Mouse (Mus musculus): ENCODE measurements around the gene Tnk1. TPM values are rescaled to one million over a fixed set of nuclear protein-coding genes. Genes with fewer than 3 reads are reported as not detected.

Gene Tnk1
- polyA plus RNA-seq, 1 experiment from 2014 or later: 5.0 TPM

- no peak overlapping the region for H3K27ac ChIP-seq
- H3K4me2 ChIP-seq: peak overlapping the region; percentile 89
- H3K4me3 ChIP-seq: peak overlapping the region; percentile 70
- no peaks in the 10 kb centered on the region for H3K27me3 ChIP-seq
- no peaks in the 10 kb centered on the region for H3K9me3 ChIP-seq
- 18% methylated on average over 9 of the region's 9 CpGs for WGBS
- H3K4me1 ChIP-seq: peaks cover 43% of the 10 kb centered on the region
- ATAC-seq (ENCODE audit: insufficient number of reproducible peaks, low FRiP score, low TSS enrichment, low read depth): no peak
- peaks cover 12% of the 10 kb centered on the region for H3K36me3 ChIP-seq
- peak overlapping the region; percentile 4; the same call in 1 of the 2 replicates for H3K9ac ChIP-seq
Observed at GRCm38 (mm10) chr11:69835326-69835965, 23.1 kb downstream of the Tnk1 start.

- WGBS: 9% methylated on average over 28 of the region's 48 CpGs
- Histone ChIP-seq H3K9ac (peak overlapping the region; percentile 50; the same call in 1 of the 2 replicates), H3K4me2 (peak overlapping the region; percentile 89), H3K4me1 (peaks cover 40% of the 10 kb centered on the region), H3K9me3 (no peaks in the 10 kb centered on the region), H3K27ac (peak overlapping the region; percentile 11; the same call in 1 of the 2 replicates), H3K27me3 (no peaks in the 10 kb centered on the region), H3K36me3 (peaks cover 16% of the 10 kb centered on the region), H3K4me3 (peak overlapping the region; percentile 45)
- ATAC-seq (ENCODE audit: insufficient number of reproducible peaks, low FRiP score, low TSS enrichment, low read depth): no peak
Observed at GRCm38 (mm10) chr11:69834001-69834549, 24.5 kb downstream of the Tnk1 start.

GRCm38 (mm10) chr11:69833554-69833953 is 25.0 kb downstream of the Tnk1 start:
- WGBS: 54% methylated on average over 8 of the region's 8 CpGs
- Histone ChIP-seq H3K36me3 (peaks cover 20% of the 10 kb centered on the region), H3K9me3 (no peaks in the 10 kb centered on the region), H3K4me2 (peak overlapping the region; percentile 89), H3K4me1 (peaks cover 37% of the 10 kb centered on the region), H3K9ac (peak overlapping the region; percentile 50; the same call in 1 of the 2 replicates), H3K4me3 (peak overlapping the region; percentile 45), H3K27me3 (no peaks in the 10 kb centered on the region), H3K27ac (no peak overlapping the region)
- ATAC-seq (ENCODE audit: insufficient number of reproducible peaks, low FRiP score, low TSS enrichment, low read depth): no peak

GRCm38 (mm10) chr11:69828832-69829231 is 29.7 kb downstream of the Tnk1 start:
- ATAC-seq (ENCODE audit: insufficient number of reproducible peaks, low FRiP score, low TSS enrichment, low read depth): no peak
- H3K9ac ChIP-seq: no peak overlapping the region
- H3K36me3 ChIP-seq: peaks cover 62% of the 10 kb centered on the region
- no peaks in the 10 kb centered on the region for H3K27me3 ChIP-seq
- H3K4me2 ChIP-seq: no peak overlapping the region
- WGBS: 70% methylated on average over 5 of the region's 5 CpGs
- H3K9me3 ChIP-seq: no peaks in the 10 kb centered on the region
- H3K4me3 ChIP-seq: no peak overlapping the region
- H3K4me1 ChIP-seq: peaks cover 4% of the 10 kb centered on the region
- H3K27ac ChIP-seq: no peak overlapping the region

- WGBS: 66% methylated on average over 2 of the region's 2 CpGs
- peaks cover 42% of the 10 kb centered on the region for H3K36me3 ChIP-seq
Observed at GRCm38 (mm10) chr11:69823456-69823855, 35.1 kb downstream of the Tnk1 start.

GRCm38 (mm10) chr11:69822080-69822479 is 36.5 kb downstream of the Tnk1 start, which contains the start of gene Spem1:
Gene Spem1, minus strand, starts transcription at chr11:69822180.
- H3K4me3 ChIP-seq: no peak within 1 kb of the TSS
- 81% methylated on average over 3 of the region's 3 CpGs for WGBS
- no peak within 1 kb of the TSS for H3K4me2 ChIP-seq
- H3K4me1 ChIP-seq: no peaks in the 10 kb centered on the region
- no peaks in the 10 kb centered on the region for H3K27me3 ChIP-seq
- H3K9me3 ChIP-seq: no peaks in the 10 kb centered on the region
- H3K36me3 ChIP-seq: peaks cover 28% of the 10 kb centered on the region
- no peak within 1 kb of the TSS for H3K27ac ChIP-seq
- no peak for ATAC-seq (ENCODE audit: insufficient number of reproducible peaks, low FRiP score, low TSS enrichment, low read depth)
- no peak within 1 kb of the TSS for H3K9ac ChIP-seq

More at GRCm38 (mm10) chr11:69823456-69823855, 35.1 kb downstream of the Tnk1 start:
- no peak overlapping the region for H3K9ac ChIP-seq
- ATAC-seq (ENCODE audit: insufficient number of reproducible peaks, low FRiP score, low TSS enrichment, low read depth): no peak
- H3K4me2 ChIP-seq: no peak overlapping the region
- H3K4me3 ChIP-seq: no peak overlapping the region
- H3K9me3 ChIP-seq: no peaks in the 10 kb centered on the region
- H3K27me3 ChIP-seq: no peaks in the 10 kb centered on the region
- no peak overlapping the region for H3K27ac ChIP-seq
- H3K4me1 ChIP-seq: no peaks in the 10 kb centered on the region

GRCm38 (mm10) chr11:69818871-69819270 is 39.7 kb downstream of the Tnk1 start:
- ATAC-seq (ENCODE audit: insufficient number of reproducible peaks, low FRiP score, low TSS enrichment, low read depth): no peak
- Histone ChIP-seq H3K9me3 (no peaks in the 10 kb centered on the region), H3K36me3 (0 out of 2 replicates have a peak, but pooled peaks cover under 1% of the 10 kb centered on the region), H3K9ac (no peak overlapping the region), H3K4me2 (no peak overlapping the region), H3K27ac (no peak overlapping the region), H3K4me3 (no peak overlapping the region), H3K27me3 (no peaks in the 10 kb centered on the region), H3K4me1 (no peaks in the 10 kb centered on the region)
- WGBS: 91% methylated on average over 8 of the region's 8 CpGs

GRCm38 (mm10) chr11:69818365-69818764 is 40.2 kb downstream of the Tnk1 start, which contains the start of gene Spem2:
Gene Spem2, minus strand, starts transcription at chr11:69818465.
- ATAC-seq (ENCODE audit: insufficient number of reproducible peaks, low FRiP score, low TSS enrichment, low read depth): no peak
- H3K4me3 ChIP-seq: no peak within 1 kb of the TSS
- H3K4me2 ChIP-seq: no peak within 1 kb of the TSS
- no peak within 1 kb of the TSS for H3K9ac ChIP-seq
- H3K9me3 ChIP-seq: no peaks in the 10 kb centered on the region
- H3K36me3 ChIP-seq: no peaks in the 10 kb centered on the region
- no peaks in the 10 kb centered on the region for H3K27me3 ChIP-seq
- no peaks in the 10 kb centered on the region for H3K4me1 ChIP-seq
- H3K27ac ChIP-seq: no peak within 1 kb of the TSS
- 68% methylated on average over 2 of the region's 2 CpGs for WGBS

GRCm38 (mm10) chr11:69816520-69816919 is 42.0 kb downstream of the Tnk1 start:
- H3K9me3 ChIP-seq: no peaks in the 10 kb centered on the region
- H3K4me3 ChIP-seq: no peak overlapping the region
- no peaks in the 10 kb centered on the region for H3K4me1 ChIP-seq
- 89% methylated on average over 12 of the region's 12 CpGs for WGBS
- H3K36me3 ChIP-seq: no peaks in the 10 kb centered on the region
- H3K4me2 ChIP-seq: no peak overlapping the region
- no peak overlapping the region for H3K27ac ChIP-seq
- H3K9ac ChIP-seq: no peak overlapping the region
- no peak for ATAC-seq (ENCODE audit: insufficient number of reproducible peaks, low FRiP score, low TSS enrichment, low read depth)
- no peaks in the 10 kb centered on the region for H3K27me3 ChIP-seq

GRCm38 (mm10) chr11:69815155-69815554 is 43.4 kb downstream of the Tnk1 start, which contains the start of gene Gm39566:
Gene Gm39566, minus strand, starts transcription at chr11:69815298.
- Histone ChIP-seq H3K27ac (no peak within 1 kb of the TSS), H3K27me3 (no peaks in the 10 kb centered on the region), H3K4me2 (no peak within 1 kb of the TSS), H3K36me3 (no peaks in the 10 kb centered on the region), H3K4me3 (no peak within 1 kb of the TSS), H3K9ac (no peak within 1 kb of the TSS), H3K9me3 (no peaks in the 10 kb centered on the region), H3K4me1 (no peaks in the 10 kb centered on the region)
- no peak for ATAC-seq (ENCODE audit: insufficient number of reproducible peaks, low FRiP score, low TSS enrichment, low read depth)
- WGBS: 62% methylated on average over 10 of the region's 10 CpGs

- no peak overlapping the region for H3K4me3 ChIP-seq
- H3K9me3 ChIP-seq: no peaks in the 10 kb centered on the region
- H3K27ac ChIP-seq: no peak overlapping the region
- no peak overlapping the region for H3K9ac ChIP-seq
- H3K4me1 ChIP-seq: no peaks in the 10 kb centered on the region; the same call in 1 of the 2 replicates
- no peaks in the 10 kb centered on the region for H3K36me3 ChIP-seq
- H3K27me3 ChIP-seq: peaks cover 17% of the 10 kb centered on the region
- H3K4me2 ChIP-seq: no peak overlapping the region
- no peak for ATAC-seq (ENCODE audit: insufficient number of reproducible peaks, low FRiP score, low TSS enrichment, low read depth)
Observed at GRCm38 (mm10) chr11:69810280-69810679, 48.2 kb downstream of the Tnk1 start.

GRCm38 (mm10) chr11:69807641-69808040 is 50.9 kb downstream of the Tnk1 start:
- H3K4me2 ChIP-seq: no peak overlapping the region
- H3K27ac ChIP-seq: no peak overlapping the region
- no peak overlapping the region for H3K4me3 ChIP-seq
- no peaks in the 10 kb centered on the region for H3K9me3 ChIP-seq
- H3K36me3 ChIP-seq: no peaks in the 10 kb centered on the region
- WGBS: 81% methylated on average over 2 of the region's 2 CpGs
- H3K27me3 ChIP-seq: peaks cover 36% of the 10 kb centered on the region
- H3K4me1 ChIP-seq: peaks cover 25% of the 10 kb centered on the region
- ATAC-seq (ENCODE audit: insufficient number of reproducible peaks, low FRiP score, low TSS enrichment, low read depth): no peak
- no peak overlapping the region for H3K9ac ChIP-seq
